Mouse (Mus musculus) MN1 (cell line): Measurements from ENCODE around the gene 3110082I17Rik.

Experiments
- DNase-seq: peaks from one replicate; pipeline ENCODE4 v3.0.0-alpha.2; 2016; ENCODE audit warnings: low spot score

3110082I17Rik gene

DNA sequence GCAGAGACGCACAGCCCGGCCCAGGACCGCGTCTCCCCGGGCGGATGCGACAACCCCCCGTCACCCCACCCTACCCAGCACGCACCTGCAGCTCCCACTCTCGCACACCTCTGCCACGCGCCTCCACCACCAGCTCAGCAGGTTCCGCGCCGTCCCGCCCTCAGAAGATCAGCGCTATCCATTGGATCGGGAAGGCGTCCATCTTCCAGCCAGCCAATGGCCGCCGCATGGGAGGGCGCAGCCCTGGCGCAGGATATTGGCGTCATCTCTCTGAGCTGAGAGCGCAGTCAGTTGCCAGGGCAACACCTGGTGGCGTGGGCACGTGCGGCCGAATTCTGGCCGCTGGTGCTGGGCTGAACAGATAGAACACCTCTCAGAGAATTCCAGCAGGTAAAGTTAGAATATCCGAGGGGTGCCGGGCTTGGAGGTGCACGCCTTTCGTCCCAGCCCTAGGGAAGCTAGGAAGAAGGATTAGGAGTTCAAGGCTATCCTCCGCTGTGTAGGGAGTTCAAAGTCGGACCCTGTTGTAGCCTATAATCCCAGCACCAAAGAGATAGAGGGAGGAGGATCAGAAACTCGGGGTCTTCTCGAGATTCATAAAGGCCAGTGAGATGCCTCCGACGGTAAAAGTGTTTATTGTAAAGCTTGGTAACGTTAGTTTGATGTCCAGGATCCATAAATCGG is at the start of gene 3110082I17Rik:
Gene 3110082I17Rik (minus strand): TSS at position 144 of the 684 bp plus-strand sequence.
- peak; percentile 97 for DNase-seq

DNA sequence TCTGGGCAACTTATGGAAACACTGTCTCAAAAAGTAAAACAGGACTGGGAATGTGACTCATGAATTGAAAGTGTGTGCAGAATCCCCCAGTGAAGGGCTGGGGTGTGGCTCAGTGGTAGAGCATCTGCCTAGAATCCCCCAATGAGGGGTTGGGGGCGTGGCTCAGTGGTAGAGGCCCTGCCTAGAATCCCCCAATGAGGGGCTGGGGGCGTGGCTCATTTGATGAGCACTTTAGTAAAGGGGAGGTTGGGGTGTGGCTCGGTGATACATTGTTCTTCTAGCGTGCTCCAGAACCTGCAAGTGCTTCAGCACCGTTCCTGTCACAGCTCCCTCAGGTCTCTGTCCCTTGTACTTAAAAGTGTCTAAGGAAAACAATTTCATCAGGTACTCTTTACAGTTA is 45.9 kb upstream of the 3110082I17Rik start:
- no peak for DNase-seq

DNA sequence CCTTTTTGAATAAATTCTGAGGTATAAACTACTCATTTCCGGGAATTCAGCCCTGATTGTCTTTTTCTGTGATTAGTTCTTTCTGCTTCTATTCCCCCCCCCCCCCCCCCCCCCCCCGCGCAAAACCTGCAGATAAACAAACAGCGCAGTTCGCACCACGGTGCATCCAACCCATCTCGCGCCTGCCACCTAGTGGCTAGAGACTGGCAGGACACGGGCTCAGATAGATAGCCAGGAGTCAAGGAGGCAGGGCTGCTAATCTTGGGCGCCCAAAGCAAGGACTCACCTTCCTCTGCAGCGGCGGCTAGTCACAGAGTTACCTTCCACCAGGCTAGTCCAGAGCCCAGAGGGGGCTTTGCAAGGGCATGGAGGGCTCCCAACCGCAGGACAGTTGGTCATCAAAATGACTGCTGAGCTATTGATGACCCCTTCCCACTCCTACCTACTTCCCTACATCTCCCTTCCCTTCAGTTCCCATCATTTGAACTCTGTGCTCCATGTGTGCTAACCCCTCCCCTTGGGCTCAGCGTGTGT is 44.8 kb upstream of the 3110082I17Rik start:
- peak; percentile 83 for DNase-seq

- no peak for DNase-seq
Measured at GRCm38 (mm10) chr5:139502281-139502680, 42.0 kb upstream of the 3110082I17Rik start.

GRCm38 (mm10) chr5:139498791-139499190 is 38.5 kb upstream of the 3110082I17Rik start:
- DNase-seq: no peak

- no peak for DNase-seq
Measured at GRCm38 (mm10) chr5:139496939-139497338, 36.6 kb upstream of the 3110082I17Rik start.

DNA sequence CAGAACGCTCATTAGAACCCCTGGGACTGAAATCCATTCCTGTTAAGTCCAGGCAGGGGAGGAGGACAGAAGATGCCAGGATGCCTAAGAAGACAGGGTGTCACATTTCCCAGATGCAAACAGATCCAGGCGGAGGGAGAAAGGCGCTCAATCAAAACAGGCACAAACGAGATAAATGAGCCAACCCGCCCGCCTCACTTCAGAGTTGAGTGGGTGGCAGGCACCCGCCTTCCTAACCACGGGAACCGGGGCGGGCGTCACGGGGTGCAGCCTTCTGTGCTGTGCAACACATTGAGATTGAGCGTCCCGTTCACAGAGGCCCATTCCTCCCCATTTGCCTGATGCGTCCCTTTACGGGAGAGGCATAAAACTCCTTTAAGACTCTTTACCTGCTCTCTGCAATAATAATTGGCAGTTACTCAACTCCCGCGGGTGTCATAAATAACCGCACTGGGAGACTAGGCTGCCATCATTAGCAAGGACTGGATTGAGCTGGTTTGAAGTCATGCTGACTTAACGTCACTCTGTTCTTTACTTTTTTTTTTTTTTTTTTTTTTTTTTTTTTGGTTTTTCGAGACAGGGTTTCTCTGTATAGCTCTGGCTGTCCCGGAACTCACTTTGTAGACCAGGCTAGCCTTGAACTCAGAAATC is 34.8 kb upstream of the 3110082I17Rik start:
- DNase-seq: peak; percentile 68

GRCm38 (mm10) chr5:139493690-139494089 is 33.4 kb upstream of the 3110082I17Rik start:
- DNase-seq: no peak

- DNase-seq: no peak
Measured at GRCm38 (mm10) chr5:139491348-139491747, 31.0 kb upstream of the 3110082I17Rik start.

- DNase-seq: no peak
Measured at GRCm38 (mm10) chr5:139490131-139490530, 29.8 kb upstream of the 3110082I17Rik start.

DNA sequence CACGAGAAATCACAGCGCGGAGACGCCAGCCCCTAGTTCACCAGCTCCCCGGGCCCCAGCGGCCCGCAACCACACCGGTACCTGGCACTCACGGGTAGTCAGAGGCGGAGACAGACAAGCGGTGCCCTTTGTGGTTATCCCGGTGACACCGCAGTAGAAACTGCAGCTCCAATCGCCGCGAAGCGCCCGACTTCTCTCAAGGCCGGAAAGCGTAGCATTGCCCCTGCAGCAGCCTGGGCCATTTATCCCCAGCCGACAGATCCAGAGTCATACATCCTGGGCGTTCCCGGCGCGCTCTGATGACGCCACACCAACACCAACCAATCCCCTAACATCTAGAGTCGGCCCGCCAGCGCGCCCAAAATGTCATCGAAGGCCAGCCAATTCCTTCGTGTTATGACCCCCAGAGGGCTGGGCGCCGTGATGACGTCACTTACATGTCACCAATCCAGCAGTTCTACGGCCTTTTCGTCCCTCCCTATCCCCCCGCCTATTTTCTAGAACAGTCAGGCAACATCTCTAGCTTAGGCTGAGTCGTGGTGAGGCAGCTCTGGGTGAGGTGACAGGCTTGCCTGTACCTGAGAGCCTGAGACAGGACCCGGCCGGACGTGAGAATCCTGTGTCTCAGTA is 24.0 kb upstream of the 3110082I17Rik start, which contains the start of gene Zfand2a:
Gene Zfand2a (minus strand): TSS at position 365 of the 630 bp plus-strand sequence.
- DNase-seq: peak; percentile 95

GRCm38 (mm10) chr5:139483171-139483848 is 23.0 kb upstream of the 3110082I17Rik start:
- DNase-seq: peak; percentile 29

DNA sequence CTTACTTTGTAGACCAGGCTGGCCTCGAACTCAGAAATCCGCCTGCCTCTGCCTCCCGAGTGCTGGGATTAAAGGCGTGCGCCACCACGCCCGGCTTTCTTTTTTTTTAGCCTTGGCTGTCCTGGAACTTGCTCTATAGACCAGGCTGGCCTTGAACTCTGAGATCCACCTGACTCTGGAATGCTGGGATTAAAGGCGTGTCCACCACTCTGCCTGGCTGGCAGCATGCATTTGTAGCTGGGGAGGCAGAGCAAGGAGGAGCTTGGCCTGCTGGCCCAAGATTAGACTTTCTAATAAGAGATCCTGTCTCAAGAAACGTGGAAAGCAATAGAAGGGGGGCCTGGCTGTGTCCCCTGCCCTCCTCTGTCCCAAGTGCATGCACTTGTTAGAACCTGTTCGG is 20.1 kb upstream of the 3110082I17Rik start:
- no peak for DNase-seq

DNA sequence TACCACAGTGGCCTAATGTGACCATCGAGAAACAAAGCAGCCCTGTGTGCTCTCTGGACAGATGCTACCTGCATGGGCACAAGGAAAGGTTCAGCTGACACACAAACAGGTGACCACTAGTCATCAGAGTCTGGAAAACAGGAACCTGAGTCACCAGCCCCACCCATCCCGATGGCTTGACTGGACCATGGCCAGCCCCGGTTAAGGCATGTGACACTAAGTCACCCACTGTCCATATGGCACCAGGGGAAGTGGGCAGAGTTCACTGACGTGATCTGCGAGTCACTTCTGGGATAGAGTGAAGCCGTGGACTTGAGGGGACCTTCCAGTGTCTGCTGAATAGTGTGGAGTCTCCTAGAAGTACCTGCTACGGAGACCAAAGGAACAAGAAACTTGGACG is 18.8 kb upstream of the 3110082I17Rik start:
- peak; percentile 58 for DNase-seq

GRCm38 (mm10) chr5:139474741-139475140 is 14.4 kb upstream of the 3110082I17Rik start:
- no peak for DNase-seq

GRCm38 (mm10) chr5:139467998-139468397 is 7.7 kb upstream of the 3110082I17Rik start:
- peak; percentile 58 for DNase-seq

DNA sequence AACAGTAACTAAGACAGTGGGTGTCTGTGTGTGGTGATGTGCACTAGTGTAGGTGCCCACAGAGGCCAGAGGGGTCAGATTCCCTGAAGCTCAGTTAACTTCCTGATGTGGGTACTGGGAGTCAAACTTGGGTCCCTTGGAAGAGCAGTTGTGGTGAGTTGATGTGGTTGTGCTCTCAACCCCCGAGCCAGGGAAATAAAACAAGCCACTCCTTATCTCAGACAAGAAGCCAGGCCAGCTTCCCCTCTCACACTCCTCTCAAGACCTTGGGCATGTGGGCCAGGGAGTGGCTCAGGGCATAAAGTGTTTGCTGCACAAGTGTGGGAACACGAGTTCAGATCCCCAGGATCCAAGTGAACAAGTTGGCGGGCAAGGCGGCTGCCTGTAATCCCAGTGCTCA is 6.5 kb upstream of the 3110082I17Rik start:
- DNase-seq: no peak

GRCm38 (mm10) chr5:139466373-139466772 is 6.0 kb upstream of the 3110082I17Rik start:
- no peak for DNase-seq

DNA sequence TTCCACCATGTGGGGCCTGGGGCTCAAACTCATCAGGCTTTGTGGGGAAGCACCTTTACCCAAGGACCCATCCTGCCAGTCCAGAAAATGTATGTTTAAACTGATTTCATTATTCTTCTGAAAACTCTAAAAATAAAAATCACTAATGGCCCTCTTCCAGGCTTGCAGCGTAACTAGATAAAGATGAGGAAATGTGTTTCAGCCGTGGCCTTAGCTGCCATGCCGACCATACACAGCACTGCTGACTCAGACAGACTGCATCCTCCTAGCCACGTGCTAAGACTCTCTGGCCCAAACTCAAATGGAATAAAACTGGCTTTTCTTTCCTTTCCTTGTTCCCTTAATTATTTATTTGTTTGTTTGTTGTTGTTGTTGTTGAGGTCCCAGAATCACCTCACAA is 4.5 kb upstream of the 3110082I17Rik start:
- DNase-seq: peak; percentile 37

DNA sequence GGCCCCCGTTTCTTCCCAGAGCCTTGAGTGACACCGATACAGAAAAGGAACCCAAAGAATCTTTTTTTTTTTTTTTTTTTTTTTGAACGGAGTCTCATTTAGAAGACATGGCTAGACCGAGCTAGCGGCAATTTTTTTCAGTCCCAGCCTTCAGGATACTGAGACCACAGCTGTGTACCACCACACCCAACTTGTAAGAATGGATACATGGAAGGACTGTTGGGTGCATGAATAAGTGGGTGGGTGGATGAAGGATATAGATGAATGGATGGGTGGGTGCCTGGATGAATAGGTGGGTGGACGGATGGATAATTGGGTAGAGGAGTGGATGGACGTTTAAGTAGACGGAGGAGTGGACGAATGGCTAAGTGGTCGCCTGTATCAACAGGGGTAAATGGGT is 389 bp downstream of the 3110082I17Rik start:
- DNase-seq: no peak

- no peak for DNase-seq
Measured at GRCm38 (mm10) chr5:139457241-139457640, 3.1 kb downstream of the 3110082I17Rik start.

- DNase-seq: no peak
Measured at GRCm38 (mm10) chr5:139455166-139455565, 5.2 kb downstream of the 3110082I17Rik start.
